Mouse (Mus musculus): Measurements from ENCODE around the gene Dhrs2. TPM values are rescaled to one million over a fixed set of nuclear protein-coding genes. Genes with fewer than 3 reads are reported as not detected.

Dhrs2 gene
- total and polyA plus RNA-seq, 3 experiments = not detected

- Histone ChIP-seq H3K9me3 (replicated peaks; ENCODE audit: insufficient read depth, low read length) (no peaks in the 10 kb centered on the region), H3K27ac (ENCODE audit: control insufficient read depth, low read depth, low read length) (no peak overlapping the region), H3K27me3 (ENCODE audit: control insufficient read depth in 1 of 2, insufficient read depth in 2 of 2, low read length in 2 of 2) (peaks cover 2 to 5% of the 10 kb centered on the region in 2 experiments; a peak in 2 of 4 replicates), H3K79me2 (ENCODE audit: control insufficient read depth, insufficient read depth, low read length, poor library complexity) (no peaks in the 10 kb centered on the region), H3K36me3 (ENCODE audit: control insufficient read depth in 1 of 2, insufficient read depth in 2 of 2, low read length in 2 of 2) (no peaks in the 10 kb centered on the region), H3K9ac (ENCODE audit: control insufficient read depth, low read depth, low read length, poor library complexity, severe bottlenecking) (no peak overlapping the region), H3K4me1 (ENCODE audit: control insufficient read depth in 1 of 2, insufficient read depth in 2 of 2, low read length in 2 of 2) (no peaks in the 10 kb centered on the region), H3K4me3 (ENCODE audit: control insufficient read depth in 1 of 2, insufficient read depth in 1 of 2, low read depth in 2 of 2, low read length in 2 of 2) (no peak overlapping the region)
- no peak for TF ChIP-seq CHD2 (IDR thresholded peaks at IDR 0.05; ENCODE audit: low read length)
- no peak for TF ChIP-seq E2F4 (IDR thresholded peaks at IDR 0.05; ENCODE audit: borderline replicate concordance, low read depth, low read length)
- no peak for DNase-seq (ENCODE audit: low read depth, low spot score)
Measured at GRCm38 (mm10) chr14:55274810-55275209, 53.0 kb downstream of the Dhrs2 start.

DNA sequence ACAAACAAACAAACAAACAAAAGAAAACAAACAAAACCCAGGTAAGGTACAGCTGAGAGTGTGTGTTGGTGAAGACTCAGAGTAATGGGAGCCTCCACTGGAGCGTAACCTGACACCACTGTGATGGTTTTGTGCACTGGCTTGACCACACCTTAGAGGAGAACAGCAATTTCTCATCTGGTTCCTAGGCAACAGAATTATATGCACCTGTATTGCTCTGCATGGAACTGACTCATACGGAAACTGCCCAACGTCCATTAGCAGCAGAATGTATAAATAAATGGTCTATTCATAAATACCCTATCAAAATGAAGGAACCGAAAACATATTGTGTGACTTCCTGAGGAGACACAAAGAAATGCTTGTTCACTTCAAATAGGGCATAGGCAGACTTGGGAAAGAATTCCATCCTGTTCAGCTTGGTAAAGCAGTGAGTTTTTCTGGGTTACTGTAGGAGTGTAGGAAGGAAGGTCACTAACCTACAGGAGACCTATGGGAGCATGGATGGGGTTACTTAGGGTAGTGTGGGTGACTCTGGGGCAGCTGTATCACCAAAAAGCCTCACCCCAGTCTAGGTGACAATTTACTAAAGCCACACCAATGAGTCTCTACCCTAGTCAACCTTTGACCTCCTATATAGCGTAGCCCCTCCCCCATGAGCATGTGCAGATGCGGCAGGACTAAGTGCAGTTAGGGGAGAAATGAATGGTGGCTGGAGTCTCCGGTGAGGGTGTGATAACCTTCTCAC is 57.7 kb downstream of the Dhrs2 start:
- H3K27me3 ChIP-seq (ENCODE audit: control insufficient read depth in 1 of 2, insufficient read depth in 2 of 2, low read length in 2 of 2) = peaks cover 19 to 25% of the 10 kb centered on the region in 2 experiments
- TF ChIP-seq JUND (IDR thresholded peaks at IDR 0.05; ENCODE audit: low read depth, low read length) (no peak), HCFC1 (IDR thresholded peaks at IDR 0.05; ENCODE audit: low read depth, low read length) (no peak)
- DNase-seq (ENCODE audit: low read depth, low spot score) = no peak

More for the DNA sequence above, 57.7 kb downstream of the Dhrs2 start:
- Histone ChIP-seq H3K9me3 (replicated peaks; ENCODE audit: insufficient read depth, low read length) (no peaks in the 10 kb centered on the region), H3K36me3 (ENCODE audit: control insufficient read depth in 1 of 2, insufficient read depth in 2 of 2, low read length in 2 of 2) (no peaks in the 10 kb centered on the region), H3K4me1 (ENCODE audit: control insufficient read depth in 1 of 2, insufficient read depth in 2 of 2, low read length in 2 of 2) (no peaks in the 10 kb centered on the region), H3K9ac (ENCODE audit: control insufficient read depth, low read depth, low read length, poor library complexity, severe bottlenecking) (no peak overlapping the region), H3K4me3 (ENCODE audit: control insufficient read depth in 1 of 2, insufficient read depth in 1 of 2, low read depth in 2 of 2, low read length in 2 of 2) (no peak overlapping the region), H3K27ac (ENCODE audit: control insufficient read depth, low read depth, low read length) (no peak overlapping the region), H3K79me2 (ENCODE audit: control insufficient read depth, insufficient read depth, low read length, poor library complexity) (no peaks in the 10 kb centered on the region)

Other genes with a start within 250 kb of the Dhrs2 start
- not detected in 2 replicates for gene Gm17428, start 245.1 kb upstream of the Dhrs2 start, total RNA-seq (2012; rRNA removed)
- gene Gm17428, start 245.1 kb upstream of the Dhrs2 start, polyA plus RNA-seq (2012; ENCODE audit: insufficient read depth in 1 of 2, insufficient read length in 2 of 2, low read depth in 1 of 2, low replicate concordance in 2 of 2, missing spikeins in 1 of 2) = not detected
- not detected in 2 replicates for gene Myh7, start 227.4 kb upstream of the Dhrs2 start, total RNA-seq (2012; rRNA removed)
- not detected for gene Myh7, start 227.4 kb upstream of the Dhrs2 start, polyA plus RNA-seq (2012; ENCODE audit: insufficient read depth in 1 of 2, insufficient read length in 2 of 2, low read depth in 1 of 2, low replicate concordance in 2 of 2, missing spikeins in 1 of 2)
- gene Ngdn, start 206.6 kb upstream of the Dhrs2 start, total RNA-seq (2012; rRNA removed) = 138 and 148 TPM in 2 replicates
- 100 to 1,000 TPM in 1 of 2 experiments, not detected in 1; 140 TPM for gene Ngdn, start 206.6 kb upstream of the Dhrs2 start, polyA plus RNA-seq (2012; ENCODE audit: insufficient read depth in 1 of 2, insufficient read length in 2 of 2, low read depth in 1 of 2, low replicate concordance in 2 of 2, missing spikeins in 1 of 2)
- 0.42 TPM in 2 replicates for gene Zfhx2, start 129.7 kb upstream of the Dhrs2 start, total RNA-seq (2012; rRNA removed)
- gene Zfhx2, start 129.7 kb upstream of the Dhrs2 start, polyA plus RNA-seq (2012; ENCODE audit: insufficient read depth in 1 of 2, insufficient read length in 2 of 2, low read depth in 1 of 2, low replicate concordance in 2 of 2, missing spikeins in 1 of 2) = 1 to 10 TPM in 1 of 2 experiments, not detected in 1; 3.2 TPM
- 8.7 and 9.0 TPM in 2 replicates for gene Thtpa, start 127.2 kb upstream of the Dhrs2 start, total RNA-seq (2012; rRNA removed)
- gene Thtpa, start 127.2 kb upstream of the Dhrs2 start, polyA plus RNA-seq (2012; ENCODE audit: insufficient read depth in 1 of 2, insufficient read length in 2 of 2, low read depth in 1 of 2, low replicate concordance in 2 of 2, missing spikeins in 1 of 2) = 10 to 100 TPM in 1 of 2 experiments, not detected in 1; 13.2 TPM
- 12.5 and 12.6 TPM in 2 replicates for gene Ap1g2, start 115.4 kb upstream of the Dhrs2 start, total RNA-seq (2012; rRNA removed)
- gene Ap1g2, start 115.4 kb upstream of the Dhrs2 start, polyA plus RNA-seq (2012; ENCODE audit: insufficient read depth in 1 of 2, insufficient read length in 2 of 2, low read depth in 1 of 2, low replicate concordance in 2 of 2, missing spikeins in 1 of 2) = 10 to 100 TPM in 1 of 2 experiments, not detected in 1; 47.9 TPM
- not detected in 2 replicates for gene Jph4, start 105.1 kb upstream of the Dhrs2 start, total RNA-seq (2012; rRNA removed)
- not detected for gene Jph4, start 105.1 kb upstream of the Dhrs2 start, polyA plus RNA-seq (2012; ENCODE audit: insufficient read depth in 1 of 2, insufficient read length in 2 of 2, low read depth in 1 of 2, low replicate concordance in 2 of 2, missing spikeins in 1 of 2)

All from MEL (cell line).